Comparison of ENCODE assay signal across 9 mouse cellular contexts in the genomic region with DNA sequence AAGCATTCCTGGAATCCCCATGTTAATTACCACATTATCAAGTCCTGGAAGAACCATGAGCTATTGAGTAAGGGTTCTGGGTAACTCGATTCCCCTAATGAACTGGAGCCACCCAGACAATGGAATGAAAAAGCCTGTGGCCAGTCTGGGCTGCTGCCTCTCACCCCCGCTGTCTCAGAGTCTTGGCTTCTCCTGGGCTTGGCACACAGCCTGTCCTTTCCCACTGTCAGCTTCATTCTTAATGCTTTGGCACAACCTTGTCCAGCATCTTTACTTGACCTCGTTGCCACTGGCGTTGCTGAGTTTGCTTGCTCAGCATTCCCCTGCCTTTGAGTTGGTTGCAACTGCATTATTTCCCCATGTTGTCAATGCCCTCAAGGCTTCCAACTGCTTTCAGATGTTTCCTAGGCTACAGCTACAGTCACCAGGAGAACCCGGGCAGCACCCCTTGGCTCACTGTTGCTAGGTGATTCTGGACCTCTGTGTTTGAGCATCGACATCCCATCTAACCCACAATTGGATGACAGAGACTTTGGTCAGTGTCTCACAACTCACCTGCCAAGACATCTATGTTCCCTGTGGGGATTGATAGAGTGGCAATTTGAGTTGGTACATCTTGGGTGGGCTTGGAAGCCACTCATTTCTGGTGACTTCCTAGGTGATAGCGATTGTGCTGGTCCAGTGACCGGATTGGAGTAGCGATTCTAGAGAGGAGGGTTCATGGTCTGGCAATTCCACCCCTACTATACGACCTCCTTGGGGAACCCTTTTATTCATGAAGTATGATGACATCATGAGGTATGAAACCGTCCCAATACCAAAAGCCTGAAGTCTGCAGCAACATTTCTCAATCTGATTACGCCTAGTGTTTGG.
DNase-seq lines count a peak whose midpoint lies in the region; ATAC-seq lines count a peak whose summit lies in the region.
"Had no signal": no experiment of that assay in that cellular context is flagged by ENCODE, and none has a peak within 500 bp of the region (broad histone marks: within the 10 kb centered on the region; RNA-seq: fewer than 3 reads in every experiment).

No protein-coding gene starts in this region.

- no peak overlapping the region for H3K4me3 ChIP-seq in forebrain, embryonic 13.5 days
- H3K4me3 ChIP-seq in forebrain, embryonic 14.5 days (ENCODE audit: low read depth, low read length): no peak overlapping the region
- no peak overlapping the region for H3K4me3 ChIP-seq in hindbrain, embryonic 14.5 days (replicated peaks; ENCODE audit: low read length)
- H3K4me3 ChIP-seq in intestine, embryonic 16.5 days (ENCODE audit: low read length): no peak overlapping the region

- H3K9ac ChIP-seq in forebrain, embryonic 13.5 days: no peak overlapping the region
- H3K9ac ChIP-seq in forebrain, embryonic 14.5 days (ENCODE audit: low read length): no peak overlapping the region
- H3K9ac ChIP-seq in hindbrain, embryonic 14.5 days: no peak overlapping the region
- no peak overlapping the region for H3K9ac ChIP-seq in intestine, embryonic 16.5 days (ENCODE audit: low read depth, low read length)

- no peak overlapping the region for H3K27ac ChIP-seq in forebrain, embryonic 13.5 days
- H3K27ac ChIP-seq in forebrain, embryonic 14.5 days (ENCODE audit: low read depth, low read length): no peak overlapping the region
- no peak overlapping the region for H3K27ac ChIP-seq in hindbrain, embryonic 14.5 days
- H3K27ac ChIP-seq in intestine, embryonic 16.5 days (ENCODE audit: low read length): no peak overlapping the region
- H3K27ac ChIP-seq: macrophage had no signal

- H3K4me1 ChIP-seq in forebrain, embryonic 13.5 days: no peaks in the 10 kb centered on the region
- no peaks in the 10 kb centered on the region for H3K4me1 ChIP-seq in forebrain, embryonic 14.5 days (ENCODE audit: control insufficient read depth, insufficient read depth, low read length)
- H3K4me1 ChIP-seq in hindbrain, embryonic 14.5 days (replicated peaks; ENCODE audit: control insufficient read depth, insufficient read depth, low read length): peaks cover 11% of the 10 kb centered on the region
- H3K4me1 ChIP-seq in intestine, embryonic 16.5 days (ENCODE audit: control insufficient read depth, insufficient read depth, low read length): no peaks in the 10 kb centered on the region

- no peaks in the 10 kb centered on the region for H3K27me3 ChIP-seq in forebrain, embryonic 13.5 days
- no peaks in the 10 kb centered on the region for H3K27me3 ChIP-seq in forebrain, embryonic 14.5 days (replicated peaks; ENCODE audit: control insufficient read depth, insufficient read depth, low read length)
- H3K27me3 ChIP-seq in hindbrain, embryonic 14.5 days (ENCODE audit: control insufficient read depth, insufficient read depth, low read length): no peaks in the 10 kb centered on the region
- H3K27me3 ChIP-seq in intestine, embryonic 16.5 days (replicated peaks; ENCODE audit: control insufficient read depth, insufficient read depth, low read length): no peaks in the 10 kb centered on the region

- 65% methylated on average over 12 of the region's 12 CpGs for whole genome bisulfite sequencing in forebrain, embryonic 13.5 days
- WGBS in forebrain, embryonic 14.5 days: 67% methylated on average over 12 of the region's 12 CpGs
- 60% methylated on average over 12 of the region's 12 CpGs for WGBS in hindbrain, embryonic 14.5 days
- WGBS in intestine, embryonic 16.5 days: 85% methylated on average over 12 of the region's 12 CpGs

- H3K4me2 ChIP-seq in forebrain, embryonic 13.5 days: no peak overlapping the region
- H3K4me2 ChIP-seq in forebrain, embryonic 14.5 days (ENCODE audit: low read length): no peak overlapping the region
- no peak overlapping the region for H3K4me2 ChIP-seq in hindbrain, embryonic 14.5 days (replicated peaks)
- no peak overlapping the region for H3K4me2 ChIP-seq in intestine, embryonic 16.5 days (ENCODE audit: low read depth, low read length)

- no peaks in the 10 kb centered on the region for H3K36me3 ChIP-seq in forebrain, embryonic 13.5 days (ENCODE audit: poor library complexity, severe bottlenecking)
- no peaks in the 10 kb centered on the region for H3K36me3 ChIP-seq in forebrain, embryonic 14.5 days (ENCODE audit: control insufficient read depth, insufficient read depth, low read length)
- no peaks in the 10 kb centered on the region for H3K36me3 ChIP-seq in hindbrain, embryonic 14.5 days (replicated peaks; ENCODE audit: control insufficient read depth, insufficient read depth)
- no peaks in the 10 kb centered on the region for H3K36me3 ChIP-seq in intestine, embryonic 16.5 days (ENCODE audit: control insufficient read depth, insufficient read depth, low read length)

- no peaks in the 10 kb centered on the region for H3K9me3 ChIP-seq in forebrain, embryonic 13.5 days (replicated peaks)
- H3K9me3 ChIP-seq in forebrain, embryonic 14.5 days (replicated peaks; ENCODE audit: control insufficient read depth, low read length): no peaks in the 10 kb centered on the region
- H3K9me3 ChIP-seq in hindbrain, embryonic 14.5 days (ENCODE audit: control insufficient read depth, low read length): no peaks in the 10 kb centered on the region
- H3K9me3 ChIP-seq in intestine, embryonic 16.5 days (ENCODE audit: control insufficient read depth, low read length): no peaks in the 10 kb centered on the region

- 0 out of 2 replicates have a peak, but pooled peaks have one; percentile 30 for ATAC-seq in forebrain, embryonic 13.5 days
- no peak for ATAC-seq in forebrain, embryonic 14.5 days
- peak; percentile 80 for ATAC-seq in hindbrain, embryonic 14.5 days (ENCODE audit: low FRiP score)
- no peak for ATAC-seq in megakaryocyte progenitor cell, adult 5-6 weeks (replicated peaks; ENCODE audit: poor library complexity)
- ATAC-seq in intestine, embryonic 16.5 days: no peak

- no peak for DNase-seq in forebrain, embryonic 14.5 days (ENCODE audit: low spot score)
- peak; percentile 19 for DNase-seq in MN1 (ENCODE audit: low spot score)
- DNase-seq in gastrocnemius, adult 18-20 months (ENCODE audit: low spot score): peak; percentile 45
- peak; percentile 65 for DNase-seq in hindbrain, embryonic 14.5 days (ENCODE audit: low spot score)
- no peak for DNase-seq in testis, postnatal 14 days (ENCODE audit: low spot score)

Comparison
In these comparisons a context has a peak if more than half of its experiments do, and no peak if none do; other contexts are left out.
1. ATAC-seq: peak in forebrain, embryonic 13.5 days (single experiment) and hindbrain, embryonic 14.5 days (single experiment); none in forebrain, embryonic 14.5 days (single experiment), megakaryocyte progenitor cell, adult 5-6 weeks (single experiment) and intestine, embryonic 16.5 days (single experiment).
2. DNase-seq: peak in MN1 (single experiment), gastrocnemius, adult 18-20 months (single experiment) and hindbrain, embryonic 14.5 days (single experiment); none in forebrain, embryonic 14.5 days (single experiment) and testis, postnatal 14 days (single experiment).